Mouse (Mus musculus) regulatory T cell (primary cell): ENCODE data around the gene Clcf1.
"Not testable (repeated sequence)": the region's sequence is repeated elsewhere in the genome, so short reads cannot be mapped to it uniquely, and the experiment has no call there.

Source experiments
- in situ Hi-C: fragments of 300-600 bp; cut with MboI, MseI; formaldehyde crosslinking; loops from one replicate; pipeline ENCODE4 v1.15.1; 2025; ENCODE audit warnings: high pct_unique_total_duplicates

Clcf1 gene

GRCm38 (mm10) chr19:4244775-4245174, 30.7 kb downstream of the Clcf1 start:
- in situ Hi-C loops: no loop called here

- in situ Hi-C loops: no loop called here
Observed at GRCm38 (mm10) chr19:4247010-4247409, 33.0 kb downstream of the Clcf1 start.

- in situ Hi-C loops: not testable (repeated sequence)
Observed at GRCm38 (mm10) chr19:4248683-4249082, 34.6 kb downstream of the Clcf1 start.

GRCm38 (mm10) chr19:4254230-4254629, 40.2 kb downstream of the Clcf1 start:
- in situ Hi-C loops: no loop called here

- in situ Hi-C loops: loop anchor here (5.0 kb wide), 1 partner anchor 57 kb away; no protein-coding TSS in a partner anchor
Observed at GRCm38 (mm10) chr19:4255583-4256162, 41.6 kb downstream of the Clcf1 start.

GRCm38 (mm10) chr19:4257216-4257896, 43.3 kb downstream of the Clcf1 start:
- in situ Hi-C loops: loop anchor here (5.0 kb wide), 1 partner anchor 55 kb away; no protein-coding TSS in a partner anchor

- in situ Hi-C loops: loop anchor here (5.0 kb wide), 1 partner anchor 54 kb away; no protein-coding TSS in a partner anchor
Observed at GRCm38 (mm10) chr19:4257897-4258252, 43.8 kb downstream of the Clcf1 start.

- in situ Hi-C loops: no loop called here
Observed at GRCm38 (mm10) chr19:4261038-4261698, 47.1 kb downstream of the Clcf1 start.

GRCm38 (mm10) chr19:4262756-4263155, 48.7 kb downstream of the Clcf1 start:
- in situ Hi-C loops: no loop called here

- in situ Hi-C loops: no loop called here
Observed at GRCm38 (mm10) chr19:4263702-4264101, 49.7 kb downstream of the Clcf1 start.

GRCm38 (mm10) chr19:4264171-4264780, 50.2 kb downstream of the Clcf1 start:
- in situ Hi-C loops: no loop called here

GRCm38 (mm10) chr19:4265956-4266355, 51.9 kb downstream of the Clcf1 start:
- in situ Hi-C loops: no loop called here

- in situ Hi-C loops: no loop called here
Observed at GRCm38 (mm10) chr19:4268566-4269361, 54.7 kb downstream of the Clcf1 start, which contains the start of gene Ssh3. Gene Ssh3, minus strand, starts transcription at chr19:4269180.

GRCm38 (mm10) chr19:4270187-4270586, 56.1 kb downstream of the Clcf1 start:
- in situ Hi-C loops: no loop called here

GRCm38 (mm10) chr19:4270972-4271371, 56.9 kb downstream of the Clcf1 start:
- in situ Hi-C loops: no loop called here
